8 mouse cellular contexts compared by ENCODE assay signal in the genomic region with DNA sequence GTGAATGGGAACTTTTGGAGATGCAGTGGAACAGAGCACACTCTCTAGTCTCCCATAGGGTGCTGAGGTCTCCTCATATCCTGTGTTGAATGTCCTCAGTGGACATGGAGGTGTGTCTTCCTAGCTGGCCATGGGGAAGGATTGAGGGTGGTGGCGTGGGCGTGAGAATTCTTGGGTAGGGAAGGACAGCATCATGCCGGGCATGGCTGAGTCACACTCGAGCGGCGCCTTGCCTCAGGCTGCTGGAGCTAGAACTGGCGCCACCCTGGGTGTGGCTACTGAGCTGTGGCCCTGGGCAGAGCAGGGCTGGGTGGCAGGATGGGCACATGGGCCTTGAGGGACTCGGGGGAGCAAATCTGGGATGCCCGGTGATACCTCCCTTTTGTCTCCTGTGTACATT. TPM values are rescaled to one million over a fixed set of nuclear protein-coding genes. Genes with fewer than 3 reads are reported as not detected.
A peak's percentile ranks its signal among the peaks of the same experiment; 100 is the strongest.
DNase-seq lines count a peak whose midpoint lies in the region; ATAC-seq and TF ChIP-seq lines count a peak whose summit lies in the region.

No protein-coding gene starts in this region.

- H3K9ac ChIP-seq in lung, embryonic 15.5 days = peak overlapping the region; percentile 78; the same call in 1 of the 2 replicates
- peak overlapping the region; percentile 93 for H3K9ac ChIP-seq in stomach, postnatal 0 days (ENCODE audit: low read length)

- TF ChIP-seq POLR2A in kidney, adult 2 months (IDR thresholded peaks at IDR 0.05; ENCODE audit: low read depth, low read length) = no peak

- no peak for TF ChIP-seq EP300 in stomach, postnatal 0 days (optimal IDR thresholded peaks at IDR 0.05)

- peak overlapping the region; percentile 76 for H3K4me3 ChIP-seq in kidney, adult 2 months (ENCODE audit: insufficient read depth, low read depth, low read length)
- H3K4me3 ChIP-seq in lung, embryonic 15.5 days = peak overlapping the region; percentile 69
- peak overlapping the region; percentile 72 for H3K4me3 ChIP-seq in stomach, postnatal 0 days (ENCODE audit: low read depth, low read length)

- no peaks in the 10 kb centered on the region for H3K36me3 ChIP-seq in kidney, adult 2 months (ENCODE audit: control insufficient read depth, insufficient read depth, low read length)
- H3K36me3 ChIP-seq in lung, embryonic 15.5 days = peaks cover 13% of the 10 kb centered on the region; the same call in 1 of the 2 replicates
- H3K36me3 ChIP-seq in stomach, postnatal 0 days (ENCODE audit: control insufficient read depth, insufficient read depth, low read length) = peaks cover 8% of the 10 kb centered on the region; the same call in 1 of the 2 replicates

- peak; percentile 10; the same call in 1 of the 2 replicates for ATAC-seq in frontal cortex, adult (ENCODE audit: low TSS enrichment)
- ATAC-seq in lung, embryonic 15.5 days (ENCODE audit: borderline replicate concordance, extremely low read depth, low FRiP score, low TSS enrichment) = no peak
- ATAC-seq in stomach, postnatal 0 days (ENCODE audit: low FRiP score, low TSS enrichment) = peak; percentile 65

- peaks cover 5% of the 10 kb centered on the region for H3K4me1 ChIP-seq in kidney, adult 2 months (ENCODE audit: control insufficient read depth, insufficient read depth, low read length)
- H3K4me1 ChIP-seq in lung, embryonic 15.5 days = peaks cover 62% of the 10 kb centered on the region
- H3K4me1 ChIP-seq in stomach, postnatal 0 days (replicated peaks; ENCODE audit: control insufficient read depth, insufficient read depth) = peaks cover 22% of the 10 kb centered on the region

- peak overlapping the region; percentile 98 for H3K27ac ChIP-seq in kidney, adult 2 months (ENCODE audit: insufficient read depth, low read depth, low read length)
- H3K27ac ChIP-seq in lung, embryonic 15.5 days = peak overlapping the region; percentile 92
- H3K27ac ChIP-seq in stomach, postnatal 0 days (replicated peaks) = peak overlapping the region; percentile 99

- peak overlapping the region; percentile 78 for H3K4me2 ChIP-seq in lung, embryonic 15.5 days
- H3K4me2 ChIP-seq in stomach, postnatal 0 days (replicated peaks; ENCODE audit: low read depth) = peak overlapping the region; percentile 92

- H3K9me3 ChIP-seq in lung, embryonic 15.5 days = no peaks in the 10 kb centered on the region
- H3K9me3 ChIP-seq in stomach, postnatal 0 days (ENCODE audit: control insufficient read depth, low read length) = no peaks in the 10 kb centered on the region

- 42% methylated on average over 9 of the region's 9 CpGs for WGBS in kidney, adult 2 months
- 69% methylated on average over 9 of the region's 9 CpGs for WGBS in lung, embryonic 15.5 days
- WGBS in stomach, postnatal 0 days = 38% methylated on average over 9 of the region's 9 CpGs

- no peak for TF ChIP-seq CTCF in kidney, adult 2 months (conservative IDR thresholded peaks at IDR 0.05; ENCODE audit: insufficient read depth, insufficient read length, low read depth, low read length)
- no peak for TF ChIP-seq CTCF in stomach, postnatal 0 days (IDR thresholded peaks at IDR 0.05; ENCODE audit: low read depth)

- DNase-seq in frontal cortex, postnatal 10 days (ENCODE audit: low spot score in 2 of 2) = no peak
- DNase-seq in adrenal gland, adult 8-10 months = peak; percentile 85
- peak; percentile 98 for DNase-seq in heart, adult 11 months
- DNase-seq in kidney, adult 2 months = peak; percentile 72
- DNase-seq in stomach, postnatal 0 days (ENCODE audit: low spot score) = peak; percentile 89
- DNase-seq in cerebellum, postnatal 14 days = no peak

- H3K27me3 ChIP-seq in kidney, adult 2 months (replicated peaks; ENCODE audit: control insufficient read depth, insufficient read depth, low read length) = no peaks in the 10 kb centered on the region
- no peaks in the 10 kb centered on the region for H3K27me3 ChIP-seq in lung, embryonic 15.5 days
- no peaks in the 10 kb centered on the region for H3K27me3 ChIP-seq in stomach, postnatal 0 days (ENCODE audit: control insufficient read depth, insufficient read depth, low read length)

RNA-seq across cellular contexts. Expression of a gene that starts 17.4 kb away (rescaled TPM):
- 1 to 10 TPM in 2 of 4 experiments, under 1 TPM in 2; 0.75 to 2.9 (median 1.2) TPM for total RNA-seq in adrenal gland, adult 8-10 months (2022)
- polyA plus RNA-seq in kidney, adult 2 months (2012; rRNA removed) = 0.99 and 1.4 TPM in 2 replicates
- 2.7 and 3.2 TPM in 2 replicates for polyA plus RNA-seq in lung, embryonic 15.5 days (2015; fragmentation: Nextera tagmentation; extraction: Ambion mirVana)
- polyA plus RNA-seq in stomach, postnatal 0 days (2015; fragmentation: Nextera tagmentation; extraction: Ambion mirVana) = 2.0 and 4.4 TPM in 2 replicates

RNA-seq across cellular contexts. Expression of a gene that starts 34.4 kb away (rescaled TPM):
- 10 to 100 TPM; 36.2 to 53.9 (median 48.0) TPM for total RNA-seq in adrenal gland, adult 8-10 months (2022)
- polyA plus RNA-seq in kidney, adult 2 months (2012; rRNA removed) = 9.2 and 10.0 TPM in 2 replicates
- polyA plus RNA-seq in lung, embryonic 15.5 days (2015; fragmentation: Nextera tagmentation; extraction: Ambion mirVana) = 13.6 and 14.2 TPM in 2 replicates
- polyA plus RNA-seq in stomach, postnatal 0 days (2015; fragmentation: Nextera tagmentation; extraction: Ambion mirVana) = 8.0 and 9.7 TPM in 2 replicates

RNA-seq across cellular contexts. Expression of a gene that starts 47.1 kb away (rescaled TPM):
- total RNA-seq in adrenal gland, adult 8-10 months (2022) = 100 to 1,000 TPM; 171 to 296 (median 225) TPM
- polyA plus RNA-seq in kidney, adult 2 months (2012; rRNA removed) = 216 and 246 TPM in 2 replicates
- 320 and 350 TPM in 2 replicates for polyA plus RNA-seq in lung, embryonic 15.5 days (2015; fragmentation: Nextera tagmentation; extraction: Ambion mirVana)
- polyA plus RNA-seq in stomach, postnatal 0 days (2015; fragmentation: Nextera tagmentation; extraction: Ambion mirVana) = 299 and 309 TPM in 2 replicates

RNA-seq across cellular contexts. Expression of a gene that starts 54.6 kb away (rescaled TPM):
- total RNA-seq in adrenal gland, adult 8-10 months (2022) = under 1 TPM; 0.38 to 0.81 (median 0.40) TPM
- 0.63 and 0.92 TPM in 2 replicates for polyA plus RNA-seq in kidney, adult 2 months (2012; rRNA removed)
- 1.7 TPM in 2 replicates for polyA plus RNA-seq in lung, embryonic 15.5 days (2015; fragmentation: Nextera tagmentation; extraction: Ambion mirVana)
- polyA plus RNA-seq in stomach, postnatal 0 days (2015; fragmentation: Nextera tagmentation; extraction: Ambion mirVana) = 0.28 and 0.40 TPM in 2 replicates

RNA-seq across cellular contexts. Expression of a gene that starts 54.7 kb away (rescaled TPM):
- 10 to 100 TPM; 26.9 to 52.8 (median 51.6) TPM for total RNA-seq in adrenal gland, adult 8-10 months (2022)
- 39.3 and 48.6 TPM in 2 replicates for polyA plus RNA-seq in kidney, adult 2 months (2012; rRNA removed)
- polyA plus RNA-seq in lung, embryonic 15.5 days (2015; fragmentation: Nextera tagmentation; extraction: Ambion mirVana) = 67.2 and 72.4 TPM in 2 replicates
- polyA plus RNA-seq in stomach, postnatal 0 days (2015; fragmentation: Nextera tagmentation; extraction: Ambion mirVana) = 61.7 and 62.7 TPM in 2 replicates

Comparison
In these comparisons a context has a peak if more than half of its experiments do, and no peak if none do; other contexts are left out.
1. DNase-seq: peak in adrenal gland, adult 8-10 months (single experiment), heart, adult 11 months (single experiment), kidney, adult 2 months (single experiment) and stomach, postnatal 0 days (single experiment); none in frontal cortex, postnatal 10 days (0 of 2) and cerebellum, postnatal 14 days (0 of 2).
2. Peak in every context shown above with its lines, with median percentiles within 50 percentile points of each other: H3K27ac ChIP-seq and H3K4me3 ChIP-seq.